Mouse (Mus musculus): ENCODE results near the gene Gm20388.

Gm20388 gene

DNA sequence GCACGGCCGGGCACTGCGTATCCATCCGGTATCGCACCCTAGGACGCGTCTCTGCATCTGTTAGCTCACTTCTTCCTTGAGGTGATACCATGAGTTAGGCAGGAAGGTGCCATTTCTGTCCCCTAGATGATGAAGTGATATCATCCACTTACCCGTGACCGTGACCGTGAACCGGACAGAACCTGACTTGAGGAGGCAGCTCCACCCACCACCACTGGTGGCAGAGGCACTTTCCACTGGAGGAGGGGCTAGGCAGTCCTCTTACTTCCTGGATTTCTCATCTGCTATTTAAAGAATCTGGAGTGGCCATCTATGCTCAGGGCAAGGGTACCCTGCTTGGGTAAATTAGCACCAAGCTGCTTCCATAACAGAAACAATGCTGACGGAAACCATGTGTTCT lies 3432.8 kb downstream of the Gm20388 start:
- DNase-seq (ENCODE audit: extremely low spot score, low read depth, low spot score) = no peak

DNA sequence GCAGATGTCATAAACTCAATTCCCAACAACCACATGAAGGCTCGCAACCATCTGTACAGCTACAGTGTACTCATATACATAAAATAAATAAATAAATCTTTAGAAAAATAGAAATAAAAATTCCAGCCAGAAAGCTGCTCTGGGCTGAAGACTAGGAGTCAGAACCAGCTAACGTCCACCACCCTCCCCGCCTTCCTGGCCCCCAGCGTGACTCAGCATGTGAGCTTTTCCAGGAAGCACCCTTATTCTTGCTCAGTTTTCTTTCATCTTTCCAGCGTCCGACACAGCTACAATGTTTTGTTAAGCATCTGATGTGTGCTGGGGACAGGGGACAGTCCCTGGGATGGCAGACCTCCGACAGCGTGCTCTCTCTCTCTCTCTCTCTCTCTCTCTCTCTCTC lies 3434.5 kb downstream of the Gm20388 start:
- DNase-seq (ENCODE audit: extremely low spot score, low read depth, low spot score) = no peak

DNA sequence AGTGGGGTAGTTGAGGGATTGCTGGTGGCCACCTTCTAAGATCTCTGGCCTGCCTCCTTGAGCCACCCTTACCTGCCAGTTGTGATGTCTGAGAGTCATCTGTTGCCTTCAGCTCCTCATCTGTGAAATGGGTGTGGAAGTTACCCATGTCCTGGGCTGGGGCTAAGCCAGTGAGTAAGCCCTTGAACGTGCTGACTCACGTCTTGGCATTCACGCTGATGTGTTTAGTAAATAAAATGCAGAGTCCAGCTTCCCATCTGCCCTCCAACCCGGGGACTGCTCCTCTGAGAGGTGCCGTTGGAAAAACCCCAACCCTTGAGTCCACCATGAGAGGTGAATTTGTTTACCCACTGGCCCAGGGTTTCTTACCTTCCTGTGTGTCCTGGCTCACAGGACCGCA lies 3435.2 kb downstream of the Gm20388 start:
- DNase-seq (ENCODE audit: extremely low spot score, low read depth, low spot score) = no peak

DNA sequence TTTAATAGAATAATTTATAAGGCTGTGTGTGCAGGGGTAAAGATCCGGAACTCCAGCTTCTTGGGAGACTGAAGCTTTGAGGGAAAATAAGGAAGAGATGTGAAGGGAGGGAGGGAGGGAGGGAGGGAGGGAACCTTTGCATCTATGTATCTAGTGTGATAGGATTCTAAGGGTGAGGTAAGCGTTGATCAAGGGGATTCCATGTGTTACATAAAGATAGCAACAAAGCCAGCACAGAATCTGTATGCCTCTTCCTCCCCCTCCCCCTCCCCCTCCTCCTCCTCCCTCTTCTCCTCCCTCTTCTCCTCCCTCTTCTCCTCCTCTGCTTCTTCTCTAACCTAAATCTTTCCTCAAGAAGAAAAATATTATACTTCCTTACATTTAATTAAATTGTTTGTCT lies 3436.7 kb downstream of the Gm20388 start:
- DNase-seq (ENCODE audit: extremely low spot score, low read depth, low spot score) = no peak

DNA sequence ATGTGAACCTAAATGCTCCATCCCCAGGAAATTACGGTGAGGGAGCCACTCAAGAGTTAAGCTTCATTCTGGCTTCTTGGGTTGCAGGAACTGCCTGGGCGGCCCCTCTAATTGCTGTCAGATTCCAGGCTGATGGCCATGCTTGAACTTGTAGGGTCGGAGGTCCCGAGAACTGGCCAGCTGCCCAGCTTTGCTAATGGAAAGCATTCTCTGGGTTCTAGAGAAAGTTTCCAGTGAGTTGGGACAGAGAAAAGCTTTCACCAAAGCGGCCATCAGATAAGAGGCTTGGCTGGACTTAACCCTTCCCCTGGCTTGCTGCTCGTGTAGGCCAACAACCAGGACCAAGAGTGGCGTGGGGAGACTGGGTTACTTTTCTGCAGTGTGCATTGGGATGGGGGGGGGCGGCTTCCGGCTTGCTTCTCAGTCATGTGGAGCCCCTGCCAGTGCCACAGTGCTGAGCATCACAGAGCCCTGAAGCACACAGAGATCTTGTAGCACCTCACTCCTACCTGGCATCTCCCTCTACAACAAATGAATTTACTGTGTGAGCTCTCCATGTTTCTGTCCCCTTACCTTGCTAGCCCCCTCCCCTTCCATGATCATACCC lies 3437.7 kb downstream of the Gm20388 start:
- no peak for DNase-seq (ENCODE audit: extremely low spot score, low read depth, low spot score)

DNA sequence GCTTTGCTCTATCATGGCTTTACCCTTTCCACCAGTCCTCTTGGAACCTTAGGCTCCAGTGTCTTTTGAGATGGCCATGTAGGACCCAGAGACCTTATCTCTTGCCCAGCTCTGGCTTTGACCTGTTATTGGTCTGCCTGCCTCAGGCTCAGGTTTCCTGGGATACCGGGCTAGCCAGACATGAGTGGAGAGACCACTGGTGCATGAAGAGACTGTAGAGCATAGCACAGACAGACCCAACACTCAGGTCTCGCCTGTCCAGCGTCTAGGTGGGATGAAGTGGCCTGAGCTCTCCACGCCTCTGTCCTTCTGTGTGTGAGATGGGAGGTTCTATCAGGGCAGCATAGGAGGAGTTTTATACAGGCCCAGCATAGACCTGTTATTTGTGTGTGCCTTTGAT lies 3438.4 kb downstream of the Gm20388 start:
- no peak for DNase-seq (ENCODE audit: extremely low spot score, low read depth, low spot score)

DNA sequence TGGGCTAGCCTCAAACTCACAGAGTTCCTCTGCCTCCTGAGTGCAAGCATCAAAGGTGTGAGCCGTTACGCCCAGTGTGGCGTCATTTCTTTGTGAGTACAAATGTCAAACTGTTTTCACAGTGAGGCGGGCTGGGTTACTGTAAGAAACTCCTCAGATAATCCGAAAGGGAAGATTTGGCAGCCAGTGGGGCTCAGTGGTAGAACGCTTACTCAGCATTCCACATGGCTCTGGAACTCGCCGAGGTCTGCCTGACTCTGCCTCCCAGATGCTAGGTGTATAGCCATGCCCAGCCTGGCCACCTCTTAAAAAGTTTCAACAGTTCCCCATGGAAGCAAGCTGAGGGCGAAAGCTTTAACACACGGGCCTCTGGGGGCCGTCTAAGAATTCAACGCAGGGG lies 3441.5 kb downstream of the Gm20388 start:
- DNase-seq (ENCODE audit: extremely low spot score, low read depth, low spot score) = no peak

DNA sequence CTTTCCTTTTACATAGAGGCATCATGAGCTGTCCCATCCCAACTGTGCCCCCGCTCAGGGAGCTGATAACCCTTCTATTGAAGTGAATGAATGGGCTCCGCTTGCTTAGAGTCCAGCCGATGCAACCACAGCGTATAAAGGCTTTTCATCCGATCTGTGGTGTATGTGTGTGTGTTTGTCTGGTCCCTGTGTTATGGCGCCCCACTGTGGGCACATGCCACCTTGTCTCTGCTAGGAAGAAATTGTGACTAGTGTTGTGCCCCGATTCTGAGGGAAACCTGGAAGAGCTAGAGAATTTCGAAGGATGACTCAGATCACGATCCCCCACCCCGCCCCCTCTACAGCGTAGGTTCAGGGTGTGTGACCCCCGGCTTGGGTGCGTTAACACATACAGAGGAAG lies 3442.1 kb downstream of the Gm20388 start:
- no peak for DNase-seq (ENCODE audit: extremely low spot score, low read depth, low spot score)

DNA sequence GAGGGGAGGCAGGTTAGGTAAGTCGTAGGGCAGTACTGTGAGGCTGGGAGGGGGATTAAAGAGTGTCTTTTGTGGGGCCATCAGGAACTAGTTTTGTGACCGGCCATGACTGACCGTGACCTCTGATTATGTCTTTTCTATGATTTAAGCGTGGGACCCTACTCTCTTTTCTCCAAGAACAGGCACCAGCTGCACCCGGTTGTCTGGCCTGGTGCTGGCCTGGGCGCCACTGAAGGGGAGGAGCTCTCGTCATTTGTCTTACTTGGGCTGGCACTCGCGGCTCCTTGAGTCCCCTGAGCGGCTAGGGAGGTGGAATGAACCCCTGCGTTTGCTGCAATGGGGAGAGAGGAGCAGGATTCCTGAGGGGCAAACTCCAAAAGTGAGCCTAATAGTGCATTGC lies 3442.6 kb downstream of the Gm20388 start:
- DNase-seq (ENCODE audit: extremely low spot score, low read depth, low spot score) = no peak

DNA sequence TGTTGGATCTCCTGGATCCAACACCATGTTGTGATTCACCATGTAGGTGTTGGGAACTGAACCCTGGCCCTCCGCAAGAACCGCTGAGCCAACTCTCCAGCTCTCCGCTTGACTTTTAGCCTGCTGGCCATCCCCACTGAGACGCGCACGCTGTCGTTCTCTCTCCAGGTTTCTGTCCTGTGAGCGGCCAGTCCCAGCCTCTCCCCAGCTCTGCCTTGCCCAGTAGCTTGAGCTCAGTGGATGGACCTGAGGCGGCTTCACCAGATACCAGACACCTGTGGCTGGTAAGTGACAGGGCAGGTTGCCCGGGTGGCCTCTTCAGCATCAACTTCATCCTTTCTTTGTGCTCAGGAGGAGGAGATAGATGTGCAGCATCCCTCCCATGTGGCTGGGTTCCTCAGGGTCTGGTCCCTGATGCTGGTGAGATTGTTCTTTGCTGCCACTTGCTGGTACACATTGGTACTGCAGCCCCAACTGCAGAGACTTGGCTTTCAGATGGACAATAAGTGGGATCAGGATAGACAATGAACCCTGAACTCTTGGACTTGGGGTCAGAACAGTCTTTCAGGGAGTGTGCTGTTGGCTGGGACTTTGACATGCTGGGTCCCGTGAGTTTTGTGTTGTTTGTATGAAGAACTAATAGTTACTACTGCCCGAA lies 3450.6 kb downstream of the Gm20388 start:
- peak; percentile 57 for DNase-seq (ENCODE audit: extremely low spot score, low read depth, low spot score)

DNA sequence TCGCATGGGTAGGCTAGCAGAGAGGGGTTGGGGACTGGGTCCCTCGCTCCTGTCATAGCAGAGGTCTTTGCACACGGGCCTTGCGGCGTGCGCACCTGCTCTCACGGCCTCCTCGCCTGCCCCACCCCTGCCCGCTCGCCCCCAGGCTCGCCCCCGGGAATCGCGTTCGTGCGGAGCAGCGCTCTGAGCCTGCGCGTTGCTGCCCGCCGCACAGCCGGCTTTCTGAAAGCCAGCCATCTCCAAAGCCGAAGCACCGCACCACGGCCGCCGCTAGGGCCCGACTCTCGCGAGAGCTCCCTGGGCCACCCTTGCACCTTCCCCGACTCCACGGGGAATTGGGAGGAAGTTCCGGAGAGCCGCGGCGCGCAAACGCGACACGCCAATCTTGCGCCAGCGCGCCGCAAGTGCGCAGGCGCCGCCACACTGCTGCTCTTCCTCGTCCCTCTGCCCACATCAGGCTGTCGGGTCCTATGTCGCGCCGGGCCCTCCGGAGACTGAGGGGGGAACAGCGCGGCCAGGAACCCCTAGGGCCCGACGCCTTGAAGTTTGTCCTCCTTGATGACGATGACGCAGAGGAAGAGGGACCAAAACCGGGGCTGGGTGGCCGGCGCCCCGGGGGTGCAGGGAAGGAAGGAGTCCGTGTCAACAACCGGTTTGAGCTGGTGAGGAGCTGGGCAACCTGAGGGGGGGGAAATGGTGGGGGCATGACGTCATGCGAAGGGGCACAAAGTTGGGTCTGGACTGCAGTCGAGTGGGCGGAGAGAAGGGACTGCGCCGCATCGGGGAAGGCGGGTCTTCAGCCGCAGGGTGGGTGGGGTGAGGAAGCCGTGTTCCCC lies 3463.0 kb downstream of the Gm20388 start, which contains the start of gene Tcf25:
Gene Tcf25 (plus strand): TSS at position 351 of the 836 bp plus-strand sequence.
- peak; percentile 76 for DNase-seq (ENCODE audit: extremely low spot score, low read depth, low spot score)

DNA sequence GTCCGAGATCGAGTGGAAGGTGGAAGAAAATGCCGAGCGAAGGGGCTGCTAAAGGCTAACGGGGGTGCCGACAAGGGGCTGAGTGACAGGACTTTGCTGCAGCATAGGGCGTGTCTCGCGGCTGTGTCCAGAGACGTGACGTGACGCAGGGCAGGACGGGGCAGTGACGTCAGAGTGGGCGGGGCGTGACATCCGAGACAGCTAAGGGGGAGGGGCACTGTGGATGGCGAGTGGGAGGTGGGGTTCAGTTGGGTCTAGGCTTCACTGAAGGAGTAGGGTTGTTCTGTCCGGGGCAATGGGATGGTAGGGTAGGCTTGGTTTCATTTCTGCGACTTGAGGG lies 3463.6 kb downstream of the Gm20388 start:
- DNase-seq (ENCODE audit: extremely low spot score, low read depth, low spot score) = peak; percentile 67

DNA sequence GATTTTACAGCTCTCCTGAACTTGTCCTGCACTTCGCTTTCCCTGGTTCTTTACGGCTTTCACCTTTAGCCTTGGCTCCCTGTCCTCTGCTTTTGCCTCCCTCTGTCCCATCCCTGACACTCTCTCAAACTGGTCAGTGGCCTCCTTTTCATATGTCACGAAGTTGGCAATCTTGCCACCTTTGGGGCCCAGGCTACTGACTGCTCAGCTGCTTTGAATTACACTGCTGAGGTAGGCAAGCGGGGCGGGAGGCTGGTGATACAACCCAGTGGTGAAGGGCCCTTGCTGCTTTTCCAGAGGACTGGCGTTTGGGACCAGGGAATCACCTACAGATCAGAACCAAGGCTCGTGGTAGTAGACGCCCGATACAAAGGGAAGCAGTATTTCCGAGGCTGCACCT lies 3465.1 kb downstream of the Gm20388 start:
- DNase-seq (ENCODE audit: extremely low spot score, low read depth, low spot score) = no peak

DNA sequence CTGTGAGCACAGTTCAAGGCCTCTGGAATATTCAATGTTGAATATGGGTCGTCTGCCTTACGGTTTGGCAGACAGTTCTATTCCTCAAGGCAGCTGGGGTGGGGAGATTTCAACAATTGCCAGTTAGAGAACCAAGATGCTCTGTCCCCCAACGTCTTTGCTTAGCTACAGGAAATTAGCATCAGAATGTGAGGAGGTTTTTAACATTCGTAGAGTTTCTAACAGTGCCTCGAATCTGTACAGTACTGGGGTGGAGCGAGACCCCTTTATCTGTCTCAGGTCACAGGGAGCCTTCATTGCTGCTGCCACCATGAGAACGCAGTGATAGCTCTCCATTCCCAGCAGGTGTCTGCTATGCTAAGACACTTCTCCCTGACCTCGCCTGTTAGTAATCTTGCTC lies 3465.5 kb downstream of the Gm20388 start:
- DNase-seq (ENCODE audit: extremely low spot score, low read depth, low spot score) = no peak

DNA sequence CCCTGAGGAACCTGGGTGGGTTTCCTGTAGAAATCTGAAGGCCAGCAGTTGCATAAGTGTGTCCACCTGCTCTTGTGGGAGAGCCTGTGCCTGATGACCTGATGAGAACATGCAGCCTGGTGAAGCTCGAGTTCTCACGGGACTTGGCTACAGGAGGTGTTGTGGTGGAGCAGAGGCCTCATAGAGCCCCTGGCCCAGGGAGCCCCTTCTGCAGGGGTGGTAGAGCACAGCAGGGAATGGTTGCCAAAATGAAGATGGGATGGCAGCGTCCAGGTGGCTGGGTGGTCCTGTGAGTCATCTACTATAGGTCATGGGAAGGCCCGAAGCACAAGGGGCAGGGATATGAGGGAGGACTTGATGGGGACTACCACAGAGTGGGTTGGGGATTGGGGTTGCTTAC lies 3471.1 kb downstream of the Gm20388 start:
- DNase-seq (ENCODE audit: extremely low spot score, low read depth, low spot score) = no peak

DNA sequence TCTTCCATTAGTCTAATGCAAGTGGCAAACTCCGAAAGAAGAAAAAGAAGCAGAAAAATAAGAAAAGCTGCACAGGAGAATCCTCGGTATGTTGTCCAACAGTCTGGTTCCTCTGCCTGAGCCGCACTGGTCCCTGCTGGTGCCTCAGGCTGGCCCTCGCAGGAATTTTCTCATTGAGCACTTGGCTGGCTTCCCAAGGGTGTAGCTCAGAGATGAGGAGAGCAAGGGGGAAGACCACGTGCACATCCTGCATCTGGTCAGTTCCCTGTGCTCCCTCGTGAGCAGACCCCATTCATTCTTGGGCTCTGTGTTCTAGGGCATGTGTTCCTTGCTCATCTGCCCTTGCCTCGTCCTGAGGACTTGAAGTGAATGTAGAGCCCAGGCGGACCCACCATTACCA lies 3471.9 kb downstream of the Gm20388 start:
- DNase-seq (ENCODE audit: extremely low spot score, low read depth, low spot score) = no peak

DNA sequence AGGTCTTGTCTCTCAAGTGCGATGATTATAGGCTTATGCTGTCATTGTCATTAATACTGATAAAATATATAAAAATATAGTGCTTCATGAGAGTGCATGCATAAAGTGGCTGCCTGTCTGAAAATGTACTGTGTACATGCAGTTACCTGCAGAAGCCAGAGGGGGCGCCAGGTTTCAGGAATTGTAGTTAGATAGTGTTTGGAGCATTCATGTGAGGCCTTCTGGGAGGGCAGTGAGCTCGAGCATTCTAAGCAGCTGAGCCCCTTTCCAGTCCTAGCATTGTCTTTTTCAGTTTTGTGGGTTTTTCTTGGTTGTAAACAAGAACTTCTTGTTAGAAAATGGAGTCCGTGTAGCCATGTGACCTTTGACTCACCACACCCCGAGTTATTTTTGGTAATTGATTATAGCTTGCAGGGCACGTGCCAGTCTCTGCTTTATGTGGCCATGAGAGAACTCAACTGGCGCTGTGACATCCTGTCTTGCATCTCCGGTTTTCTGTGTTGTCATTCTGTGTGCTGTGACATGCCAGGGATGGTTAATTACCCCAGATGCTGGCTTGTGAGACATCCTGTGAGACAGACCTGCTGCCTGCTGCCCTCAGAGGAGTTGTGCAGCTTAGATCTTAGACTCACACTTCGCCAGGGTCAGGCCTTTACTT lies 3474.4 kb downstream of the Gm20388 start:
- DNase-seq (ENCODE audit: extremely low spot score, low read depth, low spot score) = no peak

DNA sequence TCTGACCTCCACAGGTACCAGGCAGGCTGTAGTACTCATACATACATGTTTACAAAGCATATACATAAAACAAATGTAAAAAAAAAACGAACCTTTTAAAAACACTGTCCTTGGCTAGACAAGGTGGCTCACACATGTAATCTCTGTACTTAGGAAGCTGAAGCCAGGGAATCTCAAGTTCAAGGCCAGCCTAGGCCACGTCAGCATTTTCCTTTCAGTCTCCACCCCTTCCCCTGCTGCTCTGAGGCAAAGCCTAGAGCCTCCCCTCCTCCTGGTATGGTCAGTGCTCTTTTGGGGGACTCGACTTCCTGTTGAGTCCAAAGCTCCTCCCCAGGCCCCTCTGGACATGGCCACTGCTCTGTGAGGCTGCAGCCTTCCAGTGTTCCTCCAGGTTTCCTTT lies 3476.4 kb downstream of the Gm20388 start:
- DNase-seq (ENCODE audit: extremely low spot score, low read depth, low spot score) = no peak

DNA sequence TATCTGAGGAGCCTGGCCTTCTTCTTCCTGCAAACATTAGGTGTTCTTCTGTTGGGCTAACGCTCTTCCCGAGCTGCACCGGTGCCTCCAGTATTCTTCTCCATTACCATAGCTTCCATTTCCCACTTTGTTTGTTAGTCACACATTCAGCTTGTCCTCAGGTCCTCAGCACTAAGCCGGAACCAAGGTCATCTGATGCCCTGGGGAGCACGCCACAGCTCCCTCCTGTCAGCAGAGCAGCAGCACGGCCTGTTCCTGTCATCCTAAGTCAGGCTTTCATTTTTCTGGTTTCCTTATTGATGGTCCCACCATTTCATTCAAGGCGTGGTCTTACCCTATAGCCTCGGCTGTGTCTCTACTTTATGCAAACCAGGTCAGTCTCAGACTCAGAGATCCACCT lies 3477.2 kb downstream of the Gm20388 start:
- DNase-seq (ENCODE audit: extremely low spot score, low read depth, low spot score) = no peak

DNA sequence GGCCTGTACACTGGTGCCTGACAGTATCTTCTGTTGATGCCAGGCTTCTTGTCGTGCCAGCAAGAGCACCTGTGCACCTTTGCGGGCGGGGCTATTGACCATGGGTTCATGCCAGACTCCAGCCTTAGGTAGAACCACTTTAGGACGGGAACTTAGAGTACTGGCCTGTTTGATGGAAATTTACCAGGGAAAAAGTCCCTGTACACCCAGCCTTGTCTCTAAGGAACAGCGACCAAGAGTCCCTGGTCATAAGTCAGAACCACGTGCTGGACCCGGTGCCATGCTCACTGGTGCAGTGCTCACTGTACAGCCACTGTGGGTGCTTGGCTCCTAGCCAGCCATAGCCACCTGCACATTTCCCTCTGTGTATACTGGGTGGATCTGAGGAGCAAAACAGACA lies 3478.4 kb downstream of the Gm20388 start:
- no peak for DNase-seq (ENCODE audit: extremely low spot score, low read depth, low spot score)

DNA sequence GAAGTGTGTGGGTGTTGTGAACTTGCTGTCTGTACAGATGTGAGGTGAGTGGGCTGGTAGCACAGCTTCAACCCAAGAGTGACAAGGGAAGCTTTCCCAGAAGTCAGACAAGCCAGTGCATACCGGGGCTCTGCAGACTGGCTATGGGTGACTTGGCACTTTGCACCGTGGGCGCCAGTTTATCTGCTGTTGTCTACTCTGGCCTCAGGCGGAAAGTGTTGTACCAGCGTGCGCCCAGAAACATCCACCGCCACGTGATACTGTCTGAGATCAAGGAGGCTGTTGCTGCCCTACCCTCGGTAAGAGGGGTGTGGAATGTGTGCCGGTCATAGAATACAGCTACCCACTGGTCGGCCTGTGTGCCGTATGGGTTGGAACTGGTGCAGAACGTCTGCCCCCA lies 3487.7 kb downstream of the Gm20388 start:
- DNase-seq (ENCODE audit: extremely low spot score, low read depth, low spot score) = no peak

DNA sequence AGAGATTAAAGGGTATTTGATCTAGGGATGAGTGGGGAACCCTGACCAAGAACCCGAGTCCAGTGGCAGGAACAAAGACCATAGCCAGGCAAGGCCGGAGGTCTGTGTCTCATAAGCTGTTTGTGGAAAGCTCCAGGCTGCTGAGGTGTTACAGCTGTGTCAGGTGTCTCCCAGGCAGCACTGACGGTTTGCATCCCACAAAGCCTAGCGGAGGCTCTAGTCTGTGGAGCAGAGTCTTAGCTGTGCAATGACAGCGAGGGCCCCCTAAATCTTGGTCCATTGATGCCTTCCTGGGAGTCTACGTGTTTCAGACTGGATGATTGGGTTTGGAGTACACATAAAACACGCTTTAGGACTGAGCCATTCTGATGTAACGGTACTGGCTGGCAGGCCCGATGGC lies 3491.3 kb downstream of the Gm20388 start:
- DNase-seq (ENCODE audit: extremely low spot score, low read depth, low spot score) = no peak
